Mouse (Mus musculus) gastrocnemius, postnatal 14 days (tissue): ENCODE measurements around the gene Fkbp7. TPM values are rescaled to one million over a fixed set of nuclear protein-coding genes. Genes with fewer than 3 reads are reported as not detected.

ENCODE experiments used
- total RNA-seq, 2 experiments: library from RNA; stranded (reverse); gene quantifications; 2 replicates each; pipeline ENCODE4 v1.2.3; 2021

The Fkbp7 gene
- total RNA-seq, 2 experiments from 2014 or later = 18.8 to 22.8 TPM

Other genes with a start within 250 kb of the Fkbp7 start
- gene Prkra, start 25.1 kb downstream of the Fkbp7 start, total RNA-seq = 1 to 10 TPM; 7.6 to 8.2 TPM
- not detected for gene Pjvk, start 24.6 kb downstream of the Fkbp7 start, total RNA-seq
- 1 to 10 TPM; 7.5 to 8.8 TPM for gene Plekha3, start 2.2 kb upstream of the Fkbp7 start, total RNA-seq